Mouse (Mus musculus) mouse trophoblast stem cell (cell line): ENCODE results near the gene Scyl1.

Experiments used
- in situ Hi-C, 2 experiments: fragments of 300-500 bp; cut with MseI, MboI; formaldehyde crosslinking; loops; 2 replicates in 1 of 2; 3 replicates in 1 of 2; pipeline ENCODE4 v1.15.1; 2025

Scyl1 gene

GRCm38 (mm10) chr19:5788620-5789019 is 17.4 kb upstream of the Scyl1 start:
- in situ Hi-C loops, result loop anchor here in 1 of 2 experiments (5.0 kb wide), 1 partner anchor 94 kb away; no protein-coding TSS in a partner anchor

GRCm38 (mm10) chr19:5787920-5788319 is 16.7 kb upstream of the Scyl1 start:
- in situ Hi-C loops, result loop anchor here in 1 of 2 experiments (5.0 kb wide), 1 partner anchor 94 kb away; no protein-coding TSS in a partner anchor

GRCm38 (mm10) chr19:5787128-5787635 is 16.0 kb upstream of the Scyl1 start:
- in situ Hi-C loops, result loop anchor here in 1 of 2 experiments (5.0 kb wide), 1 partner anchor 95 kb away; no protein-coding TSS in a partner anchor

GRCm38 (mm10) chr19:5786441-5787114 is 15.4 kb upstream of the Scyl1 start:
- in situ Hi-C loops, result loop anchor here in 1 of 2 experiments (5.0 kb wide), 1 partner anchor 96 kb away; no protein-coding TSS in a partner anchor

GRCm38 (mm10) chr19:5784958-5785577 is 13.8 kb upstream of the Scyl1 start:
- in situ Hi-C loops, result loop anchor here in 1 of 2 experiments (5.0 kb wide), 1 partner anchor 97 kb away; no protein-coding TSS in a partner anchor

- in situ Hi-C loops, result no loop called here
These were observed 10.9 kb upstream of the Scyl1 start for GRCm38 (mm10) chr19:5782121-5782520.

GRCm38 (mm10) chr19:5781532-5781931 is 10.3 kb upstream of the Scyl1 start:
- in situ Hi-C loops, result no loop called here

- in situ Hi-C loops, result no loop called here
These were observed 9.0 kb upstream of the Scyl1 start for GRCm38 (mm10) chr19:5780203-5780602.

- in situ Hi-C loops, result loop anchor here in 1 of 2 experiments (10.0 kb wide), 1 partner anchor 64 kb away; no protein-coding TSS in a partner anchor
These were observed 7.1 kb upstream of the Scyl1 start for GRCm38 (mm10) chr19:5778312-5778711.

- in situ Hi-C loops, result loop anchor here in 1 of 2 experiments (10.0 kb wide), 1 partner anchor 63 kb away; no protein-coding TSS in a partner anchor
These were observed 6.3 kb upstream of the Scyl1 start for GRCm38 (mm10) chr19:5777387-5778032.

GRCm38 (mm10) chr19:5770311-5770710 is 908 bp downstream of the Scyl1 start:
- in situ Hi-C loops, result loop anchor here in 1 of 2 experiments (10.0 kb wide), 1 partner anchor 56 kb away; no protein-coding TSS in a partner anchor

GRCm38 (mm10) chr19:5767271-5767670 is 3.9 kb downstream of the Scyl1 start:
- in situ Hi-C loops, result no loop called here

GRCm38 (mm10) chr19:5763163-5763562 is 8.1 kb downstream of the Scyl1 start:
- in situ Hi-C loops, result no loop called here

- in situ Hi-C loops, result no loop called here
These were observed 12.3 kb downstream of the Scyl1 start for GRCm38 (mm10) chr19:5758878-5759403.

- in situ Hi-C loops, result no loop called here
These were observed 14.1 kb downstream of the Scyl1 start for GRCm38 (mm10) chr19:5756991-5757636.

- in situ Hi-C loops, result no loop called here
These were observed 14.8 kb downstream of the Scyl1 start for GRCm38 (mm10) chr19:5756321-5756985.

GRCm38 (mm10) chr19:5751742-5752141 is 19.5 kb downstream of the Scyl1 start:
- in situ Hi-C loops, result no loop called here

- in situ Hi-C loops, result no loop called here
These were observed 20.3 kb downstream of the Scyl1 start for GRCm38 (mm10) chr19:5750951-5751350.

GRCm38 (mm10) chr19:5749476-5749875 is 21.7 kb downstream of the Scyl1 start:
- in situ Hi-C loops, result no loop called here

- in situ Hi-C loops, result no loop called here
These were observed 24.3 kb downstream of the Scyl1 start for GRCm38 (mm10) chr19:5746907-5747363.
